Mouse (Mus musculus) A20 (cell line): Measurements from ENCODE around the gene Npl.
A peak's percentile ranks its signal among the peaks of the same experiment; 100 is the strongest.

Experiments
- DNase-seq: peaks from one replicate; pipeline ENCODE4 v3.0.0-alpha.2; 2011; ENCODE audit warnings: low read depth, low spot score

Npl gene

GRCm38 (mm10) chr1:153489132-153489531 is 60.7 kb downstream of the Npl start:
- DNase-seq, result peak; percentile 92

GRCm38 (mm10) chr1:153487500-153487879 is 62.4 kb downstream of the Npl start, which contains the start of gene Dhx9:
TSS of gene Dhx9 (minus strand) at chr1:153487660.
- peak; percentile 97 for DNase-seq

GRCm38 (mm10) chr1:153486767-153487499 is 62.9 kb downstream of the Npl start:
- DNase-seq, result peak; percentile 60

GRCm38 (mm10) chr1:153486120-153486519 is 63.7 kb downstream of the Npl start:
- peak; percentile 46 for DNase-seq

GRCm38 (mm10) chr1:153485201-153485796 is 64.5 kb downstream of the Npl start:
- no peak for DNase-seq

GRCm38 (mm10) chr1:153481025-153481412 is 68.8 kb downstream of the Npl start:
- DNase-seq, result peak; percentile 27

GRCm38 (mm10) chr1:153480386-153481024 is 69.3 kb downstream of the Npl start:
- peak; percentile 75 for DNase-seq

- DNase-seq, result no peak
Measured at GRCm38 (mm10) chr1:153479296-153479695, 70.5 kb downstream of the Npl start.

GRCm38 (mm10) chr1:153461796-153462195 is 88.0 kb downstream of the Npl start:
- no peak for DNase-seq

- DNase-seq, result no peak
Measured at GRCm38 (mm10) chr1:153456137-153456536, 93.7 kb downstream of the Npl start.

GRCm38 (mm10) chr1:153453146-153453642 is 96.7 kb downstream of the Npl start:
- no peak for DNase-seq
